Mouse (Mus musculus) adrenal gland, adult (tissue): Measurements from ENCODE around the gene Hcls1.

ENCODE experiments used
- DNase-seq, 2 experiments: peaks; one replicate each; pipeline ENCODE4 v3.0.0; 2022 to 2023; ENCODE audit warnings: low spot score in 1 of 2; ENCODE audit not compliant: inconsistent age in 2 of 2

The Hcls1 gene

GRCm38 (mm10) chr16:36934841-36935620, at the start of gene Hcls1:
Hcls1 (plus strand) TSS chr16:36934983.
- DNase-seq, result peak in 1 of 2 experiments; percentile 73

- no peak for DNase-seq
Observed at GRCm38 (mm10) chr16:36885912-36886311, 48.9 kb upstream of the Hcls1 start.

GRCm38 (mm10) chr16:36887546-36887945, 47.2 kb upstream of the Hcls1 start:
- peak; percentile 30 to 55 for DNase-seq

- DNase-seq, result no peak
Observed at GRCm38 (mm10) chr16:36890559-36890958, 44.2 kb upstream of the Hcls1 start.

- no peak for DNase-seq
Observed at GRCm38 (mm10) chr16:36891415-36891814, 43.4 kb upstream of the Hcls1 start.

- no peak for DNase-seq
Observed at GRCm38 (mm10) chr16:36893317-36893716, 41.5 kb upstream of the Hcls1 start.

GRCm38 (mm10) chr16:36896712-36897111, 38.1 kb upstream of the Hcls1 start:
- no peak for DNase-seq

GRCm38 (mm10) chr16:36903156-36903555, 31.6 kb upstream of the Hcls1 start:
- peak; percentile 16 to 76 for DNase-seq

- DNase-seq, result no peak
Observed at GRCm38 (mm10) chr16:36911909-36912308, 22.9 kb upstream of the Hcls1 start.

GRCm38 (mm10) chr16:36912311-36912710, 22.5 kb upstream of the Hcls1 start:
- DNase-seq, result no peak

- DNase-seq, result no peak
Observed at GRCm38 (mm10) chr16:36914195-36914594, 20.6 kb upstream of the Hcls1 start.

GRCm38 (mm10) chr16:36918505-36918904, 16.3 kb upstream of the Hcls1 start:
- no peak for DNase-seq

GRCm38 (mm10) chr16:36920410-36920809, 14.4 kb upstream of the Hcls1 start:
- DNase-seq, result no peak

GRCm38 (mm10) chr16:36921067-36921613, 13.6 kb upstream of the Hcls1 start:
- DNase-seq, result no peak

- no peak for DNase-seq
Observed at GRCm38 (mm10) chr16:36921980-36922379, 12.8 kb upstream of the Hcls1 start.

GRCm38 (mm10) chr16:36924312-36924711, 10.5 kb upstream of the Hcls1 start:
- peak; percentile 56 to 77 for DNase-seq

- peak; percentile 50 to 75 for DNase-seq
Observed at GRCm38 (mm10) chr16:36925351-36925750, 9.4 kb upstream of the Hcls1 start.

- peak in 1 of 2 experiments; percentile 61 for DNase-seq
Observed at GRCm38 (mm10) chr16:36925797-36926196, 9.0 kb upstream of the Hcls1 start.

- no peak for DNase-seq
Observed at GRCm38 (mm10) chr16:36926514-36927447, 8.0 kb upstream of the Hcls1 start.

GRCm38 (mm10) chr16:36927495-36928105, 7.2 kb upstream of the Hcls1 start:
- no peak for DNase-seq

GRCm38 (mm10) chr16:36928106-36928500, 6.7 kb upstream of the Hcls1 start:
- DNase-seq, result no peak
